Mouse (Mus musculus) limb, embryonic 12.5 days (tissue): ENCODE results near the gene Treml1. TPM values are rescaled to one million over a fixed set of nuclear protein-coding genes. Genes with fewer than 3 reads are reported as not detected.

Experiments used
- ATAC-seq: fragments of 200-750 bp; cut with Nextera tagmentation; 2 replicates; pipeline ENCODE4 v1.8.0; 2017; ENCODE audit warnings: low read depth, moderate TSS enrichment; ENCODE audit not compliant: insufficient number of reproducible peaks, insufficient read depth, low FRiP score, low TSS enrichment
- H3K27ac ChIP-seq: fragments of 300-500 bp; sonication (generic); 2 replicates; pipeline ENCODE4 v1.5.1; 2016; ENCODE audit warnings: mild to moderate bottlenecking, moderate library complexity
- H3K27me3 ChIP-seq: fragments of 300-500 bp; sonication (generic); 2 replicates; pipeline ENCODE4 v1.6.1; 2016; ENCODE audit warnings: mild to moderate bottlenecking, moderate library complexity
- H3K36me3 ChIP-seq: fragments of 300-500 bp; sonication (generic); 2 replicates; pipeline ENCODE4 v1.6.1; 2016; ENCODE audit warnings: mild to moderate bottlenecking, moderate library complexity
- H3K4me1 ChIP-seq: fragments of 300-500 bp; sonication (generic); replicated peaks from 2 replicates; pipeline ENCODE4 v1.6.1; 2016
- H3K4me2 ChIP-seq: fragments of 300-500 bp; sonication (generic); 2 replicates; pipeline ENCODE4 v1.6.1; 2016; ENCODE audit warnings: mild to moderate bottlenecking, moderate library complexity
- H3K4me3 ChIP-seq: fragments of 300-500 bp; sonication (generic); replicated peaks from 2 replicates; pipeline ENCODE4 v1.5.1; 2016; ENCODE audit warnings: mild to moderate bottlenecking
- H3K9ac ChIP-seq: fragments of 300-500 bp; sonication (generic); replicated peaks from 2 replicates; pipeline ENCODE4 v1.6.1; 2016; ENCODE audit warnings: mild to moderate bottlenecking, moderate library complexity
- H3K9me3 ChIP-seq: fragments of 300-500 bp; sonication (generic); 2 replicates; pipeline ENCODE4 v1.6.1; 2016; ENCODE audit warnings: mild to moderate bottlenecking, moderate library complexity
- WGBS: fragments of 180-500 bp; shearing (Covaris S2); methylation state at CpG from one replicate; pipeline ENCODE4 v1.1.7; 2016; 5-methylcytosine and 5-hydroxymethylcytosine counted together
- polyA plus RNA-seq: library from polyadenylated mRNA; unstranded; fragments of >200 nt; fragmentation: Nextera tagmentation; extraction: Ambion mirVana; gene quantifications from 2 replicates; pipeline ENCODE4 v1.2.1, GENCODE M21; 2016

Gene Treml1
- polyA plus RNA-seq, 1 experiment from 2014 or later = 2.3 TPM

GRCm38 (mm10) chr17:48360462-48360861, 746 bp downstream of the Treml1 start:
- 77% methylated on average over 4 of the region's 4 CpGs for WGBS
- Histone ChIP-seq H3K36me3 (no peaks in the 10 kb centered on the region), H3K4me1 (no peaks in the 10 kb centered on the region), H3K27ac (no peak overlapping the region), H3K27me3 (no peaks in the 10 kb centered on the region), H3K9ac (no peak overlapping the region), H3K4me2 (no peak overlapping the region), H3K4me3 (no peak overlapping the region), H3K9me3 (no peaks in the 10 kb centered on the region)
- no peak for ATAC-seq

DNA sequence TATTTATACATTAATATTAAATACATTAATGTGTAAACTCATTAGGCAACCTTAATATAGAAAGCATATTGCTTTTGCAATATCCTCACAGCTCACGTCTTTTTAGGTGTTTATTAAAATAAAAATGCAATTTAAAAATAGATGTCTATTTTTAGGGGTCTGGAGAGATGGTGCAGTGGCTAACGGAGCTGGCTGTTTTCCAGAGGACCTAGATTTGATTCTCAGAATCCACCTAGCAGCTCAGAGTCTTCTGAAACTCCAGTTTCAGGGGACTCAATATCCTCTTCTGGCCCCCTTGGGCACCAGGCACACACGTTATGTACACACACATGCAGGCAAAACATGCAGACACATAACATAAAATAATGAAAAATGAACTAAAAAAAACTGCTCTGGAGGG, 2.6 kb downstream of the Treml1 start:
- Histone ChIP-seq H3K27ac (no peak overlapping the region), H3K36me3 (no peaks in the 10 kb centered on the region), H3K9ac (no peak overlapping the region), H3K4me3 (no peak overlapping the region), H3K4me1 (no peaks in the 10 kb centered on the region), H3K9me3 (no peaks in the 10 kb centered on the region), H3K27me3 (no peaks in the 10 kb centered on the region), H3K4me2 (no peak overlapping the region)
- no peak for ATAC-seq
- 80% methylated on average over 3 of the region's 3 CpGs for WGBS

DNA sequence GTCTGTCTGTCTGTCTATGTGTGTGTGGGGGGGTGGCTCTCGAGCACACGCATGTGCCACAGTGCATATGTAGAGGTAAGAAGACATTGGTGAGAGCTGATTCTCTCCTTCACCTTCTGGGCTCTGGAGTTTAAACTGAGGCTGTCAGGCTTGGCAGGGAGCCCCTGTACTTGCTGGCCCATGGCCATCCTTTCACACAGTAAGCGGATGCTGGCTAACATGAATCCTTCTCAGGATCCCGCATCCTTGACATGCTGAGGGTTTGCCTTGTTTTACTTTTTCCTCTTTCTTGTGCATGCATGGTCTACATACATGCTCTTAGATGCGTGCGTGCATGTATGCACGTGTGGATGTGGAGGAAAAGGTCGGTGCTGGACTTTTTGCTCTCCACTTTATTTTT, 3.2 kb downstream of the Treml1 start:
- H3K4me1 ChIP-seq = no peaks in the 10 kb centered on the region
- WGBS = 89% methylated on average over 8 of the region's 8 CpGs
- ATAC-seq = no peak
- H3K4me3 ChIP-seq = no peak overlapping the region
- no peaks in the 10 kb centered on the region for H3K9me3 ChIP-seq
- no peak overlapping the region for H3K4me2 ChIP-seq
- no peaks in the 10 kb centered on the region for H3K27me3 ChIP-seq
- no peak overlapping the region for H3K9ac ChIP-seq
- H3K27ac ChIP-seq = no peak overlapping the region
- no peaks in the 10 kb centered on the region for H3K36me3 ChIP-seq

GRCm38 (mm10) chr17:48363421-48363965, 3.8 kb downstream of the Treml1 start:
- H3K9ac ChIP-seq = no peak overlapping the region
- H3K9me3 ChIP-seq = no peaks in the 10 kb centered on the region
- H3K36me3 ChIP-seq = no peaks in the 10 kb centered on the region
- no peaks in the 10 kb centered on the region for H3K4me1 ChIP-seq
- no peak for ATAC-seq
- no peak overlapping the region for H3K27ac ChIP-seq
- 69% methylated on average over 6 of the region's 6 CpGs for WGBS
- H3K4me2 ChIP-seq = no peak overlapping the region
- no peaks in the 10 kb centered on the region for H3K27me3 ChIP-seq
- H3K4me3 ChIP-seq = no peak overlapping the region

DNA sequence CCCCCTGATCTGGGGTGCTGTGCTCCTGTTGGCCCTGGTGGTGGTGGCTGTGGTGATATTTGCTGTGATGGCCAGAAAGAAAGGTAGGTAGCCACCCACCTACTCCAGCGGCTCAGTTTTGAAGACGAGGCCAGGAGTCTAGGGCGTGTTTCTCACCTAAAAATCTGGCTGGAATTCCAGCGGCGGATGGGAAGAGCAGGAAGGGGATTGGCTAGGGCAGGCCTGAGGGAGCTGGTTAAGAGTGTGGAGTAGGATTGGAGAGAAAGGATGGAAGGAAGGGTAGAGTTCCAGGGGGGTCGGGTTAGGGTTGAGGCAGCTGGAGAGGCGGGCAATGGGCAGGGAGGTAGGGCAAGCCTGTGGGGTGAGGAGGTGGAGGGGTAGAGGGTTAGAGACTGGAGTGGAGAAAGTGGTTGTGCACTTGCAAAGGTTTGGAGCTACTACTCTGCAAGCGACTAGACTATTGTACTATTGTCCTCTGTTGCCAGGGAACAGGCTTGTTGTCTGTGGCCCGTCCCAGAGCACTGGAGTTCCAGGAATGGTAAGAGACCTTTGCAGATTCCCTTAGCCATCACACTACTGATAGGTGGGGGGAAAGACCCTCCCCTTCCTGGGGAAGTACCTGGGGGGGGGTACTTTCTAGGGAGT, 5.9 kb downstream of the Treml1 start:
- H3K27ac ChIP-seq = no peak overlapping the region
- H3K36me3 ChIP-seq = no peaks in the 10 kb centered on the region
- H3K4me2 ChIP-seq = no peak overlapping the region
- H3K9me3 ChIP-seq = no peaks in the 10 kb centered on the region
- no peak overlapping the region for H3K4me3 ChIP-seq
- H3K4me1 ChIP-seq = no peaks in the 10 kb centered on the region
- H3K27me3 ChIP-seq = no peaks in the 10 kb centered on the region
- no peak overlapping the region for H3K9ac ChIP-seq
- WGBS = 83% methylated on average over 9 of the region's 9 CpGs
- no peak for ATAC-seq

DNA sequence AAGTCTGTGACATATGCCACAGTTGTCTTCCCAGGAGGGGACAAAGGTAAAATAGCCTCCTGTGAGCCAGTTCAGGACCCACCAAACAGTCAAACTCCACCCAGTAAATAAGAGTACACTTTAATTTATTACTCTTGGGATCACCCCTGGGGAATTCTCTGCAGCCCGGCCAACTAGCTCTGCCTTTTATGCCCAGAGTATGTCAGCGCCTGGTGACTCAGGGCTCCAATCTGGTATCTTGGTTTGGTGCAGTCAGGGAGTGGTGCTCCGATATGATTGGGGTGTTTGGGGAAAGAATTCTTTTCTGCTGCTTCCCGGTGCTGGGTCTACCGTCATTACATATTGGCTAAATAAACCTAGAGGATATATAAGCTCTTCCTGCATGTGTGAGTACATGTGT, 7.1 kb downstream of the Treml1 start:
- 85% methylated on average over 5 of the region's 5 CpGs for WGBS
- Histone ChIP-seq H3K27me3 (no peaks in the 10 kb centered on the region), H3K4me3 (no peak overlapping the region), H3K4me2 (no peak overlapping the region), H3K36me3 (no peaks in the 10 kb centered on the region), H3K4me1 (no peaks in the 10 kb centered on the region), H3K9me3 (no peaks in the 10 kb centered on the region), H3K27ac (no peak overlapping the region), H3K9ac (no peak overlapping the region)
- ATAC-seq = no peak

- H3K4me2 ChIP-seq = no peak overlapping the region
- H3K4me3 ChIP-seq = no peak overlapping the region
These were observed 11.9 kb downstream of the Treml1 start for GRCm38 (mm10) chr17:48371621-48372020.

GRCm38 (mm10) chr17:48372987-48373386, 13.3 kb downstream of the Treml1 start:
- no peak overlapping the region for H3K27ac ChIP-seq
- no peak for ATAC-seq
- 82% methylated on average over 8 of the region's 8 CpGs for WGBS

More at GRCm38 (mm10) chr17:48371621-48372020, 11.9 kb downstream of the Treml1 start:
- Histone ChIP-seq H3K27ac (no peak overlapping the region), H3K9me3 (no peaks in the 10 kb centered on the region), H3K27me3 (no peaks in the 10 kb centered on the region), H3K9ac (no peak overlapping the region), H3K36me3 (no peaks in the 10 kb centered on the region), H3K4me1 (no peaks in the 10 kb centered on the region)
- ATAC-seq = no peak

GRCm38 (mm10) chr17:48376102-48376501, 16.4 kb downstream of the Treml1 start:
- Histone ChIP-seq H3K4me1 (no peaks in the 10 kb centered on the region), H3K4me2 (no peak overlapping the region), H3K27me3 (no peaks in the 10 kb centered on the region), H3K4me3 (no peak overlapping the region), H3K9ac (no peak overlapping the region), H3K27ac (no peak overlapping the region), H3K9me3 (no peaks in the 10 kb centered on the region), H3K36me3 (no peaks in the 10 kb centered on the region)
- 92% methylated on average over 1 of the region's 1 CpGs for WGBS
- ATAC-seq = no peak

More at GRCm38 (mm10) chr17:48372987-48373386, 13.3 kb downstream of the Treml1 start:
- H3K27me3 ChIP-seq = no peaks in the 10 kb centered on the region
- no peaks in the 10 kb centered on the region for H3K9me3 ChIP-seq
- H3K4me3 ChIP-seq = no peak overlapping the region
- no peaks in the 10 kb centered on the region for H3K36me3 ChIP-seq
- no peaks in the 10 kb centered on the region for H3K4me1 ChIP-seq
- H3K4me2 ChIP-seq = no peak overlapping the region
- no peak overlapping the region for H3K9ac ChIP-seq

GRCm38 (mm10) chr17:48379050-48379449, 19.3 kb downstream of the Treml1 start:
- H3K9me3 ChIP-seq = no peaks in the 10 kb centered on the region
- no peak for ATAC-seq
- H3K4me2 ChIP-seq = no peak overlapping the region
- no peaks in the 10 kb centered on the region for H3K4me1 ChIP-seq
- H3K4me3 ChIP-seq = no peak overlapping the region
- no peaks in the 10 kb centered on the region for H3K27me3 ChIP-seq
- no peak overlapping the region for H3K9ac ChIP-seq
- no peaks in the 10 kb centered on the region for H3K36me3 ChIP-seq
- H3K27ac ChIP-seq = no peak overlapping the region

DNA sequence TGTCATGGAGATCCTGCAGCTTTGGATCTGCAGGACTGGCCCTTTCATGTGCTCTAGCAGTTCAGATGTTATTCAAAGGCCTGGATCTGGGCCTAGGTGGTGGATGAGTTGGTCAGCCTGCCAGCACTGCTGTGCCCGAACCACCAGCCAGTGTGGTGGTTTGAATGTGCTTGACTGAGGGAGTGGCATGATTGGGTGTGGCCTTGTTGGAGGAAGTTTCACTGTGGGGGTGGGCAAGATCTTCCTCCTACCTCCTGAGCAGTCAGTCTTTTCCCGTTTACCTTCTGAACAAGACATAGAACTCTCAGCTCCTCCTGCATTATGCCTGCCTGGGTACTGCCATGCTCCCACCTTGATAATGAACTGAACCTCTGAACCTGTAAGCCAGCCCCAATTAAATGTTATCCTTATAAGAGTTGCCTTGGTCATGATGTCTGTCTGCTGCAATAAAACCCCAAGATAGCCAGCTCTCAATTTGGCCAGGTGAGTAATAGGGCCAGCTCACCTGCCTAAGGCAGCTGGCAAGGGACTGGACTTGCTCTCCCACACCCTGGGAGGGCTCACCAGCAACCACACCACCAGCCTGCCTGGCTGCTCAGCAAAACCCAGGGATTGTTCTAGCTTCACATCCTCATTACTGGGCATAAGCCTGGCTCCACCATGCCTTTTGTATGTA, 26.2 kb downstream of the Treml1 start:
- Histone ChIP-seq H3K9me3 (no peaks in the 10 kb centered on the region), H3K4me1 (no peaks in the 10 kb centered on the region), H3K36me3 (peaks cover 53% of the 10 kb centered on the region), H3K4me3 (no peak overlapping the region), H3K27ac (no peak overlapping the region), H3K27me3 (no peaks in the 10 kb centered on the region), H3K4me2 (no peak overlapping the region), H3K9ac (no peak overlapping the region)
- no peak for ATAC-seq
- 71% methylated on average over 2 of the region's 2 CpGs for WGBS

DNA sequence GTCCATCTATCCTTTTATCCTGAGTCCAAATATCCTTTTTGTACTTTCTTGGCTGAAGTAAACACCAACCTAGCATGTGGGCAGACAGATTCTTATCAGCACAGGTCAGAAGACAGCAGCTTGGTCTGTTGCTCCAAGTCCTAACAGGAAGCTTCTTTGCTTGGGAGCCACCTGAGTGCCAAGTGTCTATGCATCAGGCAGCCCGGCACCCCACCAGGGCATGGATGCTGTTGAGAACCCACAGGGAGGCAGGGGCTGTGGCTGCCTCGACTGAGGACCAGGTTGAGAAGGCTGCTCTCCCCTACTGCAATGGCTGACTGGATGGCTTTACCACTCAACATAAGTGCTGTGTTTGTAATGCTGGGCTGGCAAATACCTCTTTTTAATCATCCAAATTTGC, 28.9 kb downstream of the Treml1 start:
- Histone ChIP-seq H3K9ac (no peak overlapping the region), H3K4me2 (no peak overlapping the region), H3K9me3 (no peaks in the 10 kb centered on the region), H3K36me3 (peaks cover 81% of the 10 kb centered on the region), H3K27me3 (no peaks in the 10 kb centered on the region), H3K27ac (no peak overlapping the region), H3K4me1 (no peaks in the 10 kb centered on the region), H3K4me3 (no peak overlapping the region)
- ATAC-seq = no peak
- 91% methylated on average over 2 of the region's 2 CpGs for WGBS
